Mouse (Mus musculus): Measurements from ENCODE around the gene Mn1.

- no peak for TF ChIP-seq POLR2A (IDR thresholded peaks at IDR 0.05; ENCODE audit: borderline replicate concordance, extremely low read depth, low read depth, low read length)
- TF ChIP-seq CTCF (IDR thresholded peaks at IDR 0.05; ENCODE audit: insufficient read depth, low read length): no peak
Observed at GRCm38 (mm10) chr5:111396199-111396598, 21.0 kb upstream of the Mn1 start.

All from lung, adult 2 months (tissue).